Mouse (Mus musculus): ENCODE measurements around the gene Hlcs.

Hlcs gene

DNA sequence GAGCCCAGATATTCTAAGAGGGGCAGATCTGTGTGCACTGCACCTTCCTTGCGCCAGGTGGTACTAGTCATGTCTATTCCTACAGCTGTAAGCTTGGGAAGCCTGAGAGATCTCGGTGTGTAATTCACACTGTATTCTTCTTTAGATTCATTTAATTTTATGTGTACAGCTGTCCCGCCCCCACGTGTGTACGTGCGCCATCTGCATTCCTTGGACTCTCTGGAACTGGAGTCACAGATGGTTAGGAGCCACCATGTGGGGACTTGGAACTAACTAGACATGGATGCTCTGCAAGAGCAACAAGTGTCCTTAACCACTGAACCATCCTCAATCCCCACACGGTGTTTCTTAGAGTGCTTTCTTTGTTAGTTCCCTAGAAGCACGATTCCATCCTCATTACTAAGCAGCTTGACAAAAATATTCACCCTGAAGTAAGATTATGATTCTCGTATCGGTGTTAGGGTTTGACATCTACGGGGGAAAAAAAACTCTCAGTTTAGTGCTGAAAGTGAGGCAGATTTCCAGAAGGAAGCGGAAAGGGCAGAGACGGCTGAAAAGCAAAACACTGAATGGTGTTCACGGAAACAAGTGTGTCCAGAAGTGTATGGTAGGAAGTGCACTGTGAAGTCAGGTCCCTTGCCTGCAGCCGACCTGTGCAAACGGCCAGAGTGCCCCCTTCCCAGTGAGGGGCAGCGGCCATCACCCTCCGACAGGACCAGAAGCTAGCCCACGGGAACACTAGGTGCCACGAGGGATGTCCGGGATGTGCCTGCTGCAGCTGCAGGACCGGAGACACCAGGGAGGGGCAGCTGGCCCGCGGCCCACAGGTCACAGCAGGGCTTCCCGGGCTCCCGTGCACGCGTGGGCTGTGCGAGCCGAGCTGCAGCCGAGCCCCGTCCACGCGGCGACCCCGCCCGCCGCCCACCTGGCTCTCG, 24.0 kb downstream of the Hlcs start:
- DNase-seq (ENCODE audit: low spot score in 2 of 2), result peak in 1 of 2 experiments; percentile 40

DNA sequence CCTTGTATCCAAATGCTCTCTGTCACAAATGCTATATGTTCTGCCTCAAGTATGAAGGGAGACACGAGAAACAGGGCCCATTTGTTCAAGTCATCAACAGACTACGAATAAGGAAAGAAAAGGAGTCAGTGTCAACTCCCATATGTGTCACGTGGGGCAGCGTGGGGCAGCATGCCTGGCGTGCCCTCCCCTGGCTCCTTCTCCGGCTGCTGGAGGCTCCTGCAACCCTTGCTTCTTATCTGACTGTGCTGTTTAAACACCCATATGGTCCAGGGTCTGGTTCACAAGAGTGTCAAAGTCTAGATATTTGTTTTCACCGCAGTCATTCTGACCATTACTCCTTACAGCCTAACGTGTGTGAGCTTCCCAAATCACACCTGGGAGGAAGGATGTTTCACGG, 25.5 kb downstream of the Hlcs start:
- DNase-seq (ENCODE audit: low spot score in 2 of 2), result no peak

DNA sequence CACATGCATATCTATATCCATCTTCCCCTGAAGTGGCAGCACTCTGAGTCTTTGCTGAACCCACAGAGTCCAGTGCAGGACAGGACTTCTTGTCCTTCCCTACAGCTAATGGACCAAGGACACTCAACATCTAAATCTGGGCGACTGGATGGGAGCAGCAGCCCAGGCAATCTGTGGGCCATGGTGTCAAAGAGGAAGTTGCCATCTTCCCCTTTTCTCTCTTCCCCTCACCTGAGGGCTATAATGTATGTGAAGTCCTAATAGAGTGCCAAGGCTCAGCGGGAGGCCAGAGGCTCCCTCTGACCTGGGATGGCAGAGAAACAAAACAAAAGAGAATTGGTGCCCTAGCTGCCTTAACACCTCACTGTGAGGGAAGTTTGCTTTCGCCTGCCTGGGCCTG, 29.4 kb downstream of the Hlcs start:
- DNase-seq (ENCODE audit: low spot score in 2 of 2), result no peak

DNA sequence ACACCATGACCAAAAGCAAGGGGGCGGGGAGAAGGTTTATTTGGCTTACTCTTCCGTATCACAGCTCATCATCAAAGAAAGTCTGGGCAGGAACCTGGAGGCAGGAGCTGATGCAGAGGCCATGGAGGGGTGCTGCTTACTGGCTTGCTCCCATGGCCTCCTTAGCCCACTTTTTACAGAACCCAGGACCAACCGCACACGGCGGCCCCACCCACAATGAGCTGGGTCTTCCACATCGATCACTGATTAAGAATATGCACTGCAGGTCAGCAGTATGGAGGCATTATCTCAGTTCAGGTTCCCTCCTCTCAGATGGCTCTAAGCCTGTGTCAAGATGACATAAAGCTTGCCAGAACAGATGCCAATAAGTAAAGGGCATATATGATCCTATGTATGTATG, 42.5 kb downstream of the Hlcs start:
- no peak for DNase-seq (ENCODE audit: low spot score in 2 of 2)

DNA sequence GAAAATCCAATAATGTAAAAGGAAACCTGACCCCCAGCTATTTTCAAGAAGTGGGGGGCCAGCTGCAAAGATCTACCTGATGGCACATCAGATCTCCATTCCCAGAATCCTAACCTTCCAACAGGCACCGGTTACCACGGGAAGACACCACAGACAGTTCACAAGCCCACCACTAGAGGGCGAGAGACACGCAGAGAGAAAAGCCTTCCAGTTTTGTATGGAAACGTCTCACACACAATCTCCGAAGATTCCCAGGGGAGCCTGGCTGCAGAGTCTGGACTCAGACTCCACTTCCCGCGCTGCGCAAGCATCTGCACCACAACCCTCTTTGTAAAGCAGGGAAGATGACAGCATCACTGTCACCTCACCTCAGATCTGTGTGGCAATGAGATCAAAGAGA, 43.7 kb downstream of the Hlcs start:
- peak; percentile 70 to 74 for DNase-seq (ENCODE audit: low spot score in 2 of 2)

DNA sequence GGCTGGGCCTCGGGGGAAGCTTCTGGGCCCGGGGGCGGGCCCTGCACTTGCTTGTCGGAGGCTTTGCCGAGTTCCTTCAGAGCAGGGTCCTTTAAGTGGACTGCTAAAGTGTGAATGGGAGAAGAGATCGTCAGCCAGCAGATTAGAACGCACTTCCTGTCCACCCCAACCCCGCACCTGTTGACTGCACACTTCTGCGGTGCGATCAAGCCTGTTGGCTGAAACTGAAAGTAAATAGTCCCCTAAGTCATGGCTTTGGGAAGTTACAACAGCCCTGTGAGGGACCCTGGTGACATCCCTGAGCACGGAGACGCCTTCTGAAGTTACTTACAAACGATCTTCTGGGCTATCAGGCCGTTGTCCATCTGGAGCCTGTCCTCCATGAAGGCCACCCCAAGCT, 45.2 kb downstream of the Hlcs start:
- no peak for DNase-seq (ENCODE audit: low spot score in 2 of 2)

DNA sequence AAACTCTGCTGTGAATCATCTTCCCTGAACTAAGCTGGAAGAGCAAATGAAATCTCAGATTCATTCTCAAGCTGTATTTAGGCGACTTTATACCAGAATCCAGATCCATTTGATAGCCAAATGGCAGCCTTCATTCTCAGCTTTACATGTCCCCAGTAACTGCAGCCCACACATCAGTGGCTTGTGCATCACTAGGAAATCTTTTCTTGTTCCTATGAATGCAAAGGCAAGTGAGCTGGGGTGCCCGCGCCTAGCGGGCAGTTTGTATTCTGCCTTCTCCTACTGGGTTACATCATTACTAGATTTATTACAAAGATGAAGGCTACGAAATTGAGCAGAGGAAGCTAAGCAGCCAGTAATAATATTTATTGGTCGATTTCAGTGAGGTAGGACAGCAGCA, 48.8 kb downstream of the Hlcs start:
- DNase-seq (ENCODE audit: low spot score in 2 of 2), result no peak

DNA sequence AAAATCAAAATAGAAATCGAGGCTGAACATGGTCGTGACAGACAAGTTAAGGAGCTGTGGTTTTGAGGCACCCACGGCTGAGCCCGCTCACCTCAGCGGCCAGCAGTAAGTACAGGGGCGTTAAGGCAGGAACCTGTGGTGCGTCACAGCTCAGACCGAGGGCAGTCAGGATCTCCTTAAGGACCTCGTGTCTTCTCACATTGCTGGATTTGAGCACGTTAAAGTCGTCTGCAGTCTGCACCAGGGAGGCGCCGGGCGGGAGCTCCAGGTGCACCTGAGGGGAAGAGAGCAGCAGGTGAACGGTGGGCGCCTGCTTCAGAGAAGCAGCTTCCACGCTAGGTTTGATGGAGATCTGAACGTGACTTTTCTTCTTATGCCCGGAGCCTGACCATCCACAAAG, 50.9 kb downstream of the Hlcs start:
- no peak for DNase-seq (ENCODE audit: low spot score in 2 of 2)

DNA sequence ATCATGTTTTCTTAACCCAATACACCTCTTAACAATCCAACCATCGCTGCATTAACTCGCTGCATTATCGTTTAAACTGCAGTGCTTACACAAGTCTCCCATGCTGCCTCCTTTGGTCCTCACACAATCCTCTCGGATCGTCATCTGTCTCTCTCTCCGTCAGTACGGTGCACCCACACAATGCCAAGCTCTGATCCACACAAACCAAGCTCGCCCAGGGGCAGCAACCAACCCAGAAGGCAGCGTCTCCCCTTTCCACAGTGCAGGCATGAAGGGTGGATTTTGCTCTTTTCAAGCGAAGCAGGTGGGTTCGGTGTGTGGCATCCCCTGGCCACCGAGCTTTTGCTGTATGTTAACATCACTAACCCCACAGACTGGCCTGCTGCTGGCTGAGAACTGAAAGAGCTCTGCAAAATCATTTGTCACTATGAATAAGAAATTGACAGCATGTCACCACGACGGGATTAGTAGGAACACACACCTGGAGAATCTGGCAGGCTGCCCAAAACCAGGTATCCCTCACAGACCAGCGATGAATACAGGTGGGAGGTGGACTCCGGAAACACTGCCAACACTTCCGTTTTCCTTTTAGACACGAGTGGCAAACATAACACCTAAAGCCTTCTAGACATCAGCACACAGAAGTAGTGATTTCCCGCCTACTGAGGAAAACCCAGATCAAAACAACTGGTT, 52.3 kb downstream of the Hlcs start:
- no peak for DNase-seq (ENCODE audit: low spot score in 2 of 2)

DNA sequence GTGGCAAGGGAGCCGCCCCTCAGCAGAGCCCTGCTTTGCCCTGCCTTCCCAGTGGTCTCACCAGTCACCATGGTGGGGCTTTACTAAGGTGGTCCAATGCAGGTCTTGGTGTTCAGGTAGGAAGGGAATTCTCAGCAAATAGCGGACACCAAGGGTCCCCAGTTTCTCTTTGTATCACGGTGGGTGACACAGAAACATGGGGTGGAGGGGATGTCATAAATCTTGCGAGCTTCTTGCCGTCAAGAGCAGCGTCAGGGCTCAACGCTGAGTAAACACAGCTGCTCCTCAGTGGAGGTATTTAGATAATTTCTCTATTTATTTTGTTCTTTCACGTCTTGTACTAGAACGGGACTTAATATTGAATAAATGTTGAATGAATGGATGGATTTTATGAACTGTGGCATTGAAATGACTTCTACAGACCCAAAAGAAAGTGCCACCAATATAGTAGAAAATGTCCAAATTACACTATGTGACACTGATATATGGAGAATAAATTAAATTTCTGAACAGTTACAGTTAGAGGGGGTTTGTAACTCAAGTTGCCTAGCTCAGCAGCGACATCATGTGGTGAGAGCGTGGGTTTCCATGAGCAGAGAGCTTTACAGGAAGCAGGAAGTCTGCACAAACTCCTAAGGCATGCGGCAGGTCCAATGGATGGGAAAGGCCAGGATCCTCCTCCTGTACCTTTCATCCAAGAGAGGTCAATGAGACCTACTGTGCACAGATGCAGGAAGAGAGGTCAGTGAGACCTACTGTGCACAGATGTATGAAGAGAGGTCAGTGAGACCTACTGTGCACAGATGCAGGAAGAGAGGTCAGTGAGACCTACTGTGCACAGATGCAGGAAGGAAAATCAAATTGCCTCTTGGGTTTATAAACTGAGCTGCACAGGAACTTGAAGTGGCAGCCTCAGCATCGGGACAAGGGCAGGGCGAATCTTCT, 54.7 kb downstream of the Hlcs start:
- peak; percentile 51 to 56 for DNase-seq (ENCODE audit: low spot score in 2 of 2)

DNA sequence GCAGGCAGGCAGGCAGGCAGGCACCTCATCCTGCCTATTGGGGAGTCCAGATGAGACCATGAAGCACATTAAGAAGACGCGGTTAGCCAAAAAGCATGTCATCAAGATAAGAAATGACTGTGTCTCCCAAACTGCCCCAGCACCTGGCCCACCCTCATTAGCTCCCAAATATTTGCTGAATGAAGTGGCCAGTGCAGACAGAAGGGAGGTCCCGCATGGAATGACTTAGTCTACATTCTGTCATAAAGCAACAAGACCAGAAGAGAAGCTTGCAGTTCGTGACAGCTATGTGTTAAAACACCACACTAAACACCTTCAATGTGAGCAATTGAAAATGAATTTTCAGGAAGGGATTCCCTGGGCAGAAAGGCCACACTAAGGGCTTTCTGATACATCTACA, 57.8 kb downstream of the Hlcs start:
- no peak for DNase-seq (ENCODE audit: low spot score in 2 of 2)

DNA sequence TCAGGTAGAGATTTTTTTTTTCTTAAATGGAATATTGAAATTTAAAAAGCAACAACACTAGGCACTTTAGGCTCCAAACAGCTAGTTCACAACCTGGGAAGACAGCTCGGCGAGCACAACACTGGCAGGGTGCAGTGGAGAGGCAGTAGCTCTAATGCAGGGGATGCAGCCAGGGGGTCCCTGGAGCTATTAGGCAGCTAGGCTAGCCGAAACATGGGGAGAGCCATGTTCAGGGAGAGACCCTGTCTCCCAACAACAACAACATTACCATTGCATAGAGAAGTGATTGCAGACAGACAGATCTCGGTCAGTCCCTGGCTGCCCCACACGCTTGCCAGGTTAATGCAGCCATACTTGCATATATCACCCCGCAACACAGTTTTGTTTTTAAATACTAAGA, 58.3 kb downstream of the Hlcs start:
- no peak for DNase-seq (ENCODE audit: low spot score in 2 of 2)

DNA sequence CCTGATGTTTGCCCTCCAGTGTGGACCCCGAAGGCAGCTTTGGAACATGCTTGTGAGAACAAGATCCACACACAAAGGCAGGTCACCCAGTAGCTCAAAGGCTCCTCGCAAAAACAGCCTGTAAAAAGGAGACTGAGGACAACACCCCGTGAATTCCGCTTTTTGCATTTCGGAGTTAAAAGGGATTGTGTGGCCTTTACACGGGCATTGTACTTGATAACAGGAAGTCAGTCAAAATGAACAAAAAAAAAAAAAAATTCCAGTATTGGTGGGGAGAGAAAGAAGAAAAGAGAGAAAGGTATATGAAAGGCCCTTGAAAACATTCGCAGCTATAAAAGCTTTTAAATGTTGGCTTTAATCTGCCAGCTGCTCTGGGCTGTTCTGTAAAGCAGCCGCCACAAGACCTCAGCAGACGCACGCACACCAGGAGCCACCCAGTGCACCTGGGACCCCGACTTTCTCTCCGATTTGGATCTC, 58.9 kb downstream of the Hlcs start:
- DNase-seq (ENCODE audit: low spot score in 2 of 2), result no peak

DNA sequence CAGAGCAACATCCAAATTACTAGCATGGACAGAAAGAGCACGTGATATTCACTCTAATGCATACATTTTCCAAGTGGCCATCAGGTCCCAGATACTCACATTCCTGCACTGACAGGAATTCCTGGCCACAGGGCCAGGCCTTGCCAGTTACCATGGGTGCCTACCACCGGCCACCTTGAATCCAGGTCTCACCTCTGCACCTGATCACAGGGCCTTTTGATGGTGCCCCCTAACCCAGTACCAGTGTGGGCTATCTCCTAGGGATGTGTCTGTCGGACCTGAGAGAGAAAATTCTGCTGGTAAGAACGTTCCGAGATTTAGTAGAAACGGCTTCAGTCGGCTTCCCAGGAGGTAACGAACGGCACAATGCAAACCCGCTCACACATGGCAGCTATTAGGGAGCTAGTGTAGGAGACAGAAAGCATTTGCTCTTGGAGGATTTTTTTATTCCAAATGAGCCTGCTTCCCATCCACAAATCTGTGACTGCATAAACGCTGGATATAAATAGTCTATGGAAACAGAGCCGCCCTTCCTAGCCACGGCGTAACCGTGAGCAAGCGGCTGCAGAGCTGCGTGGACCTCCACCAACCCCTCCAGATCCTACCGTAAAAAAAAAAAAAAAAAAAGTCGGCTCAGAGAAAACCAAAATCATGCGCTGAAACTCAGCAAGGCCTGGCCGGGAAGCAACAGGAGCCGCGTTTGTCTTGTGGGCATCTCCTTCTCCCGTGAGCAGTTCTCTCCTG, 59.5 kb downstream of the Hlcs start:
- no peak for DNase-seq (ENCODE audit: low spot score in 2 of 2)

DNA sequence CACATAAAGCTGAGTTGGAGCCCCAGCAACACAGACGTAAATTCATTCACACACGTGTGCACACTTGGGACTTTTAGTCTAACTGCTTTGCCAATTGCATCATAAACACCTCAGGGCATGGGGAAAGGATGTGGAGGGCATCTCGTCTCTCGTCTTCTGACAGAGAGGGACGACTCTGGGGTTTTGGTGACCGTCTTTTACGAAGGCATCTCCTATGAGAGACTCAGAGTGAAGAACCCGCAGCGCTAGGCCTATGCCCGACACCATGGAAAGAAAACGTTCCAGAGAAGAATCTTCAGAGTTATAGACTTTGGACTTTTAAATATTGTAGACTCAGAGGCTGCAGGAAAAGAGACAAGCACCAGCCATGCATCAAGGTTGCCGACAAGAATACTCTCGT, 61.6 kb downstream of the Hlcs start:
- no peak for DNase-seq (ENCODE audit: low spot score in 2 of 2)

DNA sequence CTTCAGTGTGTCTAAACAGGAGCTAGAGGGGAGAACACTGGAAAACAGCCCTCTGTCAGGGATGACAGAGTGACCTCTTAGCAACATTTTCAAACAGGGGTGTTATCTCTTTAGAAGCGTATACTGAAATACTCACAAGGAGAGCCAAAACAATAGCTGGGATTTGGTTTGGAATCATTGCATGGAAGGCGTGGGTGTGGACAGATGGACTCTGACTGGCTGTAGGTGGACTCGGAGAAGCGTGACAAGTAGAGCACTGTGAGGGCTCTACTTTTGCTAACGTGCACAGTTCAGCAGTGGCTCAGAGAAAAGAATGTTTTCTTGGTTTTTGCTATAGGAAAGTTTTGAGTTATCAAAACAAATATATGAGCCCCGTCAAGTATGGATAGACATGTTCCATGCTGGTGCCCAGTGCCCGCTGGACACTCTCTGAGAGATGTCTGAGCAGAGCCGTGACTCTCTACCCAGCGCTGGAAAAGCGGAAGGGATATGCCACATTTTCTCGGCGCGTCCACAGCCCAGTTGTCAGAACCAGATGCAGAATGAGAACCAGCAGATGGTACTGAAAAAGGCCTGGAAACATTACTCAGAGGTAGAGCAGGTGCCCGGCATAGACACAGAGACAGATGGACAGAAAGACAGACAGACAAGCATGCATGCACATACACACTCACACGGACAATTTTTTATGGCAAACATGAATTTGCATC, 62.6 kb downstream of the Hlcs start:
- no peak for DNase-seq (ENCODE audit: low spot score in 2 of 2)

DNA sequence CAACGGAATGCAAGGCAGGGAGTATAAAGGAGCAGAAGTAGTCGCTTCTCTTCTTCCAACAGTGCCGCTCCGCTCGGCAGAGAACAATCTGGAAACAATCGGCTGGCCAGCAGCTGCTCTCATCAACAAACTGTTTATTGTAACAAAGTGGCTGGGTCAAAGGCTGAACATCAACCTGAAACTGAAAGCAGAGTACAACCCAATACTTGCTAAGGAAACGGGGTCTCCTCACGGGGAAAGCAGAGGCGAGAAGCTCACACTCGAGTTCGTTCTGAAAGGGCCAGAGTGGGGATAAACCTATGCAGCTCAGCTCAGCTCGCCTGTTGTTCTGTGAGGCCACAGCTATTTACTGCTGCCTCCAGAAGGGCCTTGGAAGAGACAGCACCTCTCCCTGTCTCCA, 63.2 kb downstream of the Hlcs start:
- DNase-seq (ENCODE audit: low spot score in 2 of 2), result no peak

DNA sequence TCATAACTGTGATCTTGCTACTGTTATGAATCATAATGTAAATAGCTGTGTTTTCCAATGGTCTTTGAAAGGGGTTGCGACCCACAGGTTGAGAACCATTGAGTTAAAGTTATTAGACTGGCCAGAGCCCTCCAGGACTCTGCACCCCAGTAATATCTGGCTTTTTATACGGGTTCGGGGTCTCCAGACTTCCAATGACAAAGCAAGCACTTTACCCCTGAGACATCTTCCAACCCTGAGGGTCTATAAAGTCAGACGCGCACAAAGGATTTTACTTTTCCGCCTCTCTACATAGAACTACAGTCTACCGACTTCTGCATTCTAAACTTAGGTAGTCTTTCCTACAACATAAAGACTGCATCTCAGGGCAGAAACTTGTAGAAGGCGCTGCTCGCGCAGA, 63.7 kb downstream of the Hlcs start:
- DNase-seq (ENCODE audit: low spot score in 2 of 2), result no peak

DNA sequence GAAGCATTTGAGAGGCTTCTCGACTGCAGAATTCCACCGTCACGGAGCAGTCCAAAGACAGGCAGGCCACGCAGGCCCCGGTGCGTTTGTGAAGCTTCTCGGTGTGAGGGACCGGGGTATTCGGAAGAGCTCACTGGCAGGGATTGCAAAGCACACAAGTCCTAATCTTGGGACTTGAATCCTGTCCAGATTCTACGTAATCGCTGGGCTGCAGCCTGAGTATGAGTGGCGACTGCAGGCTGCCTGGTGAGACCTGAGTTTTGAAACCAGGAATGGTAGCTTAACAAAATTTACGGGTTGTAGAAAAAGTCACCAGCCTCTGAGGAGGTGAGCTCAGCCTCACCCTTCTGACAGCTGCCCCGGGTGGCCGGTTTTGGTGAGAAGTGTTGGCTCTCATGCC, 64.7 kb downstream of the Hlcs start:
- DNase-seq (ENCODE audit: low spot score in 2 of 2), result no peak

DNA sequence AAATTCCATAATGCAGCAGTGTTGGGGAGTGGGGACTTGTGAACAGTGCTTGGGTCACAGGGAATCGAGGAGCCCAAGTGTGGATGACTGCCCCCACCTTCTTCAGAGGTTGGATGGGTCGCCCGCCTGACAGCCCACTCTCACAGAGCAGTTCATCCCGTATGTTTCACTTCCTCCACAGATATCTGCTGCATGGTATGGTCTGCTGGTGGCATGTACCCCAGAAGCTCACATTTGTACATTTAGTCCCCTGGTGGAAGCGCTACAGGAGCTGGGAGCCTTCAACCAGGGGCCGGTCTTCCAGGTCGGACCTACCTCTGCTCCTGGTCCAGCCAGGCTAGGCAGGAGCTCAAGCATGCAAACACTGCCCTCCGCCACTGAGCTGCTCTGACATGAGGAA, 66.4 kb downstream of the Hlcs start:
- DNase-seq (ENCODE audit: low spot score in 2 of 2), result no peak

Data from urinary bladder, adult 18-20 months (tissue).